Mouse (Mus musculus) adrenal gland, postnatal 25 days (tissue): Measurements from ENCODE around the gene Msgn1. TPM values are rescaled to one million over a fixed set of nuclear protein-coding genes. Genes with fewer than 3 reads are reported as not detected.

Experiments
- DNase-seq: peaks from one replicate; pipeline ENCODE4 v3.0.0; 2021; ENCODE audit warnings: mixed read lengths
- long read RNA-seq: library from polyadenylated mRNA; stranded (forward); transcript quantifications from one replicate; pipeline ENCODE4 v2.0.0, GENCODE M21; 2021
- total RNA-seq: library from RNA; stranded (reverse); gene quantifications from 2 replicates; pipeline ENCODE4 v1.2.3, GENCODE M21; 2021

Msgn1 gene
- not detected in 2 replicates for total RNA-seq
- long read RNA-seq, result 0 reads

DNA sequence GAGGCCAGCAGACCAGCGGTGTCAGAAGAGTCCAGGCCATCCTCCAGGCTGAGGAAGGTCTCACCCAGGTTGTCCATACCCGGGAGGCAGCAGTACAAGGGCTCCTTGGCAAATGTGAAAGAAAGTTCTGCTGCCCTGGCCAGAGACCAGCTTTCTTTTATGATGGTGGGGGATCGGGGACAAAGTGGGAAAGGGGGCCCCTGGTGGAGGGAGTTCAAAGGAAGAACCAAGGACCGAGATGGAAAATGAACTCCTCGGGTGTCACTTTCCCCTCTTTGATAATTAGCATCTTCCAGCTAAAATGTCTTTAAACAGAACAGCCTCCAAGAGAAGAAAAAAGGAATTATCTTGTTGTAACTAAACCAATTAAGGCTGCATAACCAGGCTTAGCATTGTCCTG lies at the start of gene Msgn1:
Gene Msgn1 (minus strand): TSS at position 101 of the 400 bp plus-strand sequence.
- no peak for DNase-seq

GRCm38 (mm10) chr12:11250322-11250721 lies 41.5 kb upstream of the Msgn1 start:
- no peak for DNase-seq

- no peak for DNase-seq
Observed at GRCm38 (mm10) chr12:11247460-11247859, 38.7 kb upstream of the Msgn1 start.

DNA sequence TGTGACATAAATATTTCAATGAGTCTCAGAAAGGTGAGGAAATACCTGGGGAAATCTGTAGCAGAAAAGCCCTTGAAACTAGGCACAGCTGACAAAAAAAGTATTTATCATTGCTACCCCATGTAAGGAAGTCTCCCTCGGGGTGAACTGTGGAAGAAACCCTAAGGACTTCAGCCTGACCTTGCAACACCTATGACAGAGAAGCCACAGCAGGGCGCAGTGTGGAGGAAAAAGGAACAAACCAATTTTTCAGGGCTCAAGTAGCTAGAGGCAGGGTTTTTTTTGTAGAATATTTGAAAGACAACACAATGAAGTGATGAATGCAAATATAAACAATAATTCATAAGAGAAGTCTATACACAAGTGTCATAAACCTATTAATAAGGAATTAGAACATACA lies 27.2 kb upstream of the Msgn1 start:
- DNase-seq, result no peak

- no peak for DNase-seq
Observed at GRCm38 (mm10) chr12:11230267-11230666, 21.5 kb upstream of the Msgn1 start.

- DNase-seq, result no peak
Observed at GRCm38 (mm10) chr12:11226529-11227268, 17.9 kb upstream of the Msgn1 start.

GRCm38 (mm10) chr12:11226123-11226522 lies 17.4 kb upstream of the Msgn1 start:
- DNase-seq, result no peak

DNA sequence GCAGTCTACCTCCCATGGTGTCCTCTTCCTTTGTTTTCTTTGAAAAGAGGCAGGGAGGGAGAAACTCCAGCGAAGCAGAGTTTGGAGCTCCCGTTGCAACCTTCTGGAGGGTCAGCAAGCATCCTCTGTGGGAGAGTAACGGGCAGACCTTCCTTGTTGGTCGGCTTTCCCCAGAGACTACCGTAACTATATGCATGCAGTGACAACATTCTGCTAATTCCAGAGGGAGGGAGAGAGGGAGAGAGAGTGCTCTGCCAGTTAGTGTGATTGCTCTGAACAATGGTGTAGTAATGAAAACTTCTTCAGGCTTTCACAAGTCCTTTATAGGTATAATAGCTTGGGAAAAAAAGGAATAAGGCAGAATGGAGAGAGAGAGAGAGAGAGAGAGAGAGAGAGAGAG lies 15.9 kb upstream of the Msgn1 start:
- DNase-seq, result no peak

- no peak for DNase-seq
Observed at GRCm38 (mm10) chr12:11223090-11223489, 14.3 kb upstream of the Msgn1 start.

DNA sequence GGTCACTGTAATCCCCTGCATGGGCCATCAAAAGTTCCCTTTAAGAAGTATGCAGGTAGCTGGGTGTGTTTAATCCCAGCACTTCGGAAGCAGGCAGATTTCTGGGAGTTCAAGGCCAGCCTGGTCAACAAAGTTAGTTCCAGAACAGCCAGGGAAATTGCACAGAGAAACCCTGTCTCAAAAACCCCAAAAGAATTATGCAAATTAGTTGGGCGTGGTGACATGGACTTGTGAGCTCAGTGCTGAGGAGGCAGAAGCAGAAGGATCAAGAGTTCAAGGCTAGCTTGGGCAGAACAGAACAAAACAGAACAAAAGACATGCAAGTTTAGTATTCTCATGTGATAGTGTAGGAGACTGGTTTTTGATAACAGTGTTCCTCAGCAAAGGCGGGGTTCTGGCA lies 13.8 kb upstream of the Msgn1 start:
- DNase-seq, result no peak

- no peak for DNase-seq
Observed at GRCm38 (mm10) chr12:11221524-11222330, 13.0 kb upstream of the Msgn1 start.

GRCm38 (mm10) chr12:11217726-11218250 lies 9.0 kb upstream of the Msgn1 start:
- DNase-seq, result no peak

- DNase-seq, result no peak
Observed at GRCm38 (mm10) chr12:11216454-11216853, 7.7 kb upstream of the Msgn1 start.

DNA sequence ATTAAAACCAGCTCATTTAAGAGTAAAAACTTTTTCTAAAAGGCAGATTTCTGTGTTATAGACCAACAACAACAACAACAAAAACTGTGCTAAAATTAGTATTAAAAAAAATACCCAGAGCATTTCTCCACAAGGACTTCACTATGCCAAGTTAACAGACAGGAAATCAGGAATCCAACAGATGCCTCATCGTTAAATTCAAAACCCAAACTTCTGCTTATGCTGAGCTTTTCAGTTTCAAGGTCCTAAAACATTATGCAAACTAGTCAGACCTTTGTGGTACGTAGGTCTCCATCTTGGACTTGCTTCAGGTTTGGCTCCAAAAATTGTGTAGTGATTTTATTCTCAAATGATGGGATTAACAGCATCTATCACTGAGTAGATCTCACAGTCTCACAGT lies 6.8 kb upstream of the Msgn1 start:
- no peak for DNase-seq

DNA sequence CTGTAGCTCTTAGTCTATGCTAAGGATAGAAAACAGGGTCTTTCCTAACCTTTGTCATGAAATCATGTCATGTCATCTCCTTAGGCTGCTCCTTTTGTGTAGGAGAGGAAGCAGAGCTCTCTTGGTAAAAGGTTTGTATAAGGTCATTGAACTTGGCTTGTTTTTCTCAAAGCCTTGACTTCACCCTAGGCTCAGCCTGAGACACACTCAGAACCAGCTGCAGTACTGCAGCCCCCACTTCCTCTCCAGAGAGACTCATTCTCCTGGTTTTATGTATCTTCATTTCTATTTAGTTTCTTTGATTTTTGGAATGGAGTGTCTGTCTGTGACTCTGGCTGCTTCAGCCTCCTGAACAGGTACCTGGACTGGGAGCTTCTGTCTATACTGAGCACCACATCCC lies 6.0 kb upstream of the Msgn1 start:
- no peak for DNase-seq

- DNase-seq, result no peak
Observed at GRCm38 (mm10) chr12:11212881-11213280, 4.1 kb upstream of the Msgn1 start.

DNA sequence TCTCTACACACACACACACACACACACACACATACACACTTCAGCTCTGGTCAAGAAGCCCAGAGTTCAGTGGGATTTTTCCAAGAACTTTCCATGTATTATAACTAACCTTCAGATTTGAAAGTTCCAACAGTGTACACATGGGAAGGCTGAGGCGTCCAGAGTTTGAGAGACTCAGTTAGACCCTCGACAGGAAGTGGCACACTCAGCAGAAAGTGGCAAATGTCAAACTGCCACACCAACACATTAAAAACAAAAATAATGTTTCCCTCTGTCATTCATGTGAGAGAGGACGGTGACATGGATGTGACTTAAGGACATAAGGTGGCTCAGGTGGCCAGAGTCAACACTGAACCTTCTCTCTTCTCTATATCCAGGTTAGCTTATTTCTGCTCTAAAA lies 1.6 kb upstream of the Msgn1 start:
- no peak for DNase-seq

DNA sequence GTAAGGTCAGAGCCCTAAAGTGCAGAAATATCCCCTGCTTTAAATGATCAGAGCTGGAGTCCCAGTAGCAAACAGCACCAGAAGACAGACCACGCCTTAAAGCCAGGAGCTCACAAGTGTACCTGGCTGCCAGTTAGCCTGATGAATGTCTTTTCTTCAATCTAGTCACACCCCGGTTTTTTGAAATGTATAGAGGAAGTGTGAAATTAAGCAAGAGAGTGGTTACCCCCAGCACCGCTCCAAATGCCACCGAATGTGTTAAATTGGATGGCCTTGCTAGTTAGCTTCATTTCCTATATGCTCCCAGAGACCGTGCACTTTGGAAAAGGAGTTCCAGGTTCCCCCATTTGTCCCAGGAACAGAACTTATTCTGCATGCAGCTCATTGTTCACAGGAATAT lies 864 bp upstream of the Msgn1 start:
- DNase-seq, result no peak

DNA sequence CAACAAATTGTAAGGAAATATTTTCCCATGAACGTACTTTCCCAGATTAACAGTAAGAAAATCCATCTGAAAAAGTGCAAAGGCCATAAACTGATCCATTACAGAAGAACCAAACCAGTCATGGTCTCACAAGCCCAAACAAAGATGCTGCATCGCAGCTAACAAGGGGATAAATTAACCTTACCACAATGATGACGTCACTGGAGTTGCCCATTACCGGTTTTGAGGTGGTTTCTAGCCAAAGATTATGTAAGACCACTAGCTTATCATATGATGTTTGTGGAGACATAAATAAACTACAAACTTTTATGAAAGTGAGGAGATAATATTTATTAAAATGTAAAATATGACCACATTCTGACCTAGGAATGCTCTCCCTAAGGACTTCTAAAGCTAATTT lies 2.5 kb downstream of the Msgn1 start:
- no peak for DNase-seq

GRCm38 (mm10) chr12:11203694-11204665 lies 4.8 kb downstream of the Msgn1 start:
- DNase-seq, result peak; percentile 39

GRCm38 (mm10) chr12:11202476-11202875 lies 6.3 kb downstream of the Msgn1 start:
- no peak for DNase-seq

GRCm38 (mm10) chr12:11200711-11201110 lies 8.1 kb downstream of the Msgn1 start:
- no peak for DNase-seq
